Mouse (Mus musculus) embryonic facial prominence, embryonic 14.5 days (tissue): ENCODE results near the gene BC034090. TPM values are rescaled to one million over a fixed set of nuclear protein-coding genes. Genes with fewer than 3 reads are reported as not detected.

ENCODE experiments used
- ATAC-seq: fragments of 200-750 bp; cut with Nextera tagmentation; 2 replicates; pipeline ENCODE4 v1.8.0; 2017; ENCODE audit warnings: low read depth, moderate number of reproducible peaks, moderate TSS enrichment
- DNase-seq: peaks from one replicate; pipeline ENCODE4 v3.0.0-alpha.2; 2015; ENCODE audit warnings: low spot score
- H3K27ac ChIP-seq: fragments of 300-500 bp; sonication (generic); replicated peaks from 2 replicates; pipeline ENCODE4 v1.5.1; 2014; ENCODE audit warnings: low read depth, mild to moderate bottlenecking, low read length, moderate library complexity
- H3K27me3 ChIP-seq: fragments of 300-500 bp; sonication (generic); replicated peaks from 2 replicates; pipeline ENCODE4 v1.6.1; 2014; ENCODE audit warnings: low read length; ENCODE audit not compliant: control insufficient read depth, insufficient read depth
- H3K36me3 ChIP-seq: fragments of 300-500 bp; sonication (generic); 2 replicates; pipeline ENCODE4 v1.6.1; 2014; ENCODE audit warnings: low read length, mixed read lengths; ENCODE audit not compliant: control insufficient read depth, insufficient read depth
- H3K4me1 ChIP-seq: fragments of 300-500 bp; sonication (generic); 2 replicates; pipeline ENCODE4 v1.6.1; 2014; ENCODE audit warnings: antibody characterized with exemption, low read length; ENCODE audit not compliant: control insufficient read depth, insufficient read depth
- H3K4me2 ChIP-seq: fragments of 300-500 bp; sonication (generic); 2 replicates; pipeline ENCODE4 v1.6.1; 2014; ENCODE audit warnings: low read depth, mild to moderate bottlenecking, low read length, moderate library complexity, mixed read lengths
- H3K4me3 ChIP-seq: fragments of 300-500 bp; sonication (generic); 2 replicates; pipeline ENCODE4 v1.5.1; 2014; ENCODE audit warnings: low read depth, mild to moderate bottlenecking, low read length
- H3K9ac ChIP-seq: fragments of 300-500 bp; sonication (generic); 2 replicates; pipeline ENCODE4 v1.6.1; 2014; ENCODE audit warnings: low read depth, mild to moderate bottlenecking, low read length, moderate library complexity, mixed read lengths
- H3K9me3 ChIP-seq: fragments of 300-500 bp; sonication (generic); 2 replicates; pipeline ENCODE4 v1.6.1; 2016; ENCODE audit warnings: low read length; ENCODE audit not compliant: control insufficient read depth
- WGBS: fragments of 180-500 bp; shearing (Covaris S2); extraction: QIAGEN DNeasy Blood & Tissue Kit; methylation state at CpG from one replicate; pipeline ENCODE4 v1.1.7; 2014; 5-methylcytosine and 5-hydroxymethylcytosine counted together
- polyA plus RNA-seq: library from polyadenylated mRNA; unstranded; fragments of >200 nt; fragmentation: Nextera tagmentation; extraction: Ambion mirVana; gene quantifications from 2 replicates; pipeline ENCODE4 v1.2.1, GENCODE M21; 2014

BC034090 gene
- polyA plus RNA-seq, 1 experiment from 2014 or later = 4.6 TPM

DNA sequence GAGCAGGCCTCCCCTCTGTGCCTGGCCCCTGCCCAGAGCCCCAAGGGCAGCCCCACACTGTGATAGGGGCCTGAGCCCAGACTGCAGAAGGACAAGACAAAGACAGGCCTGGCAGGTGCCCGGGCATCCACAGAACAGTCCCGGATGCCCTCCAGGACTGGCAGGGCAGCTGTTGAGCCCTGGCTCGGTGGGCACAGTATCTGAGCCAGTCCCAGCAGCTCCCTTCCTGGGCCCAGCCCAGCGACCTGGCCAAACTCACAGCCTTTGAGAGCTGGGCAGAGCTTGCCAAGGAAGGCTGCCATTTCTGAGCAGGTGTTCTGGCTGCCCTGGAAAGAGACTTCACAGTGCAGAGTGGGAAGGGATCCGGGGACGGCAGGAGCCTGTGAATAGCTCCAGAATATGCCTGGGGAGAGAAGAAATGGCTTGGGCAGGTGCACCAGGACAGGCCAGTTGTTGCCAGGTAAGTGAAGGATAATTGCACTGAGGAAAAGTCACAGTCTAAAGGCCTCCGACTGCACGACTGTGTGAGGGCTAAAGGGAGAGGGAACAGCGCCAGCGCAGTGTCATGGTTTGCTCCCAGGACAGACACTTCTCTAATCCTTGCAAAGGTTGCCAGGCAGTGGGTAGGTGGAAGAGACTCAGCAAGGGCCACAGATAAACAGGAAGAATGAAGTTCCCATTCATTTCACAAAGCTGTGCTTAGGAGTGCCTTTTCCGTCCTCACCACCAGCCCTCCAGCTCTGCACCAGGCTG, 34.1 kb downstream of the BC034090 start:
- 74% methylated on average over 11 of the region's 11 CpGs for WGBS
- H3K4me1 ChIP-seq = peaks cover 36% of the 10 kb centered on the region
- H3K27ac ChIP-seq = no peak overlapping the region
- no peak overlapping the region for H3K9ac ChIP-seq
- H3K4me2 ChIP-seq = no peak overlapping the region
- ATAC-seq = no peak
- no peaks in the 10 kb centered on the region for H3K27me3 ChIP-seq
- no peaks in the 10 kb centered on the region for H3K9me3 ChIP-seq
- peaks cover 5% of the 10 kb centered on the region; the same call in 1 of the 2 replicates for H3K36me3 ChIP-seq
- no peak overlapping the region for H3K4me3 ChIP-seq
- no peak for DNase-seq

DNA sequence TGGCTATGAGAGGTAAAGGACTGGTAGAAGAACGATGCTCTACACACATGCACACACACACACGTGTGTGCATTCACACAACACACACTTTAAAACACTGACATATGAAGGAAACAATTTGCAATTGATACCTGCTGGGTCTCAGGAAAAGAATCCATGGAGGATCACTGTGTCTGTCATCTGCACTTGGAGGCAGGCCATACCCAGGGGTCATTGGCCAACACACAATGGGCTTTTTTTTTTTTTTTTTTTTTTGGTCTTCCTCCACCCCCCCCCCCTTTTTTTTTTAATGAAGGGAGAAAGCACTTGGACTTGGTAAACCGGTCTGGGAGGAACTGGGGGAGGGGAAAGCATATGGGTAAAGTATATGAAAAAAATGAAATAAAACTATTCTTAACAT, 36.4 kb downstream of the BC034090 start:
- no peak for ATAC-seq
- H3K4me3 ChIP-seq = no peak overlapping the region
- peaks cover 5% of the 10 kb centered on the region; the same call in 1 of the 2 replicates for H3K36me3 ChIP-seq
- no peak overlapping the region for H3K9ac ChIP-seq
- H3K9me3 ChIP-seq = no peaks in the 10 kb centered on the region
- no peak overlapping the region for H3K4me2 ChIP-seq
- DNase-seq = no peak
- WGBS = 68% methylated on average over 3 of the region's 3 CpGs
- H3K4me1 ChIP-seq = peaks cover 29% of the 10 kb centered on the region
- no peaks in the 10 kb centered on the region for H3K27me3 ChIP-seq
- no peak overlapping the region for H3K27ac ChIP-seq

DNA sequence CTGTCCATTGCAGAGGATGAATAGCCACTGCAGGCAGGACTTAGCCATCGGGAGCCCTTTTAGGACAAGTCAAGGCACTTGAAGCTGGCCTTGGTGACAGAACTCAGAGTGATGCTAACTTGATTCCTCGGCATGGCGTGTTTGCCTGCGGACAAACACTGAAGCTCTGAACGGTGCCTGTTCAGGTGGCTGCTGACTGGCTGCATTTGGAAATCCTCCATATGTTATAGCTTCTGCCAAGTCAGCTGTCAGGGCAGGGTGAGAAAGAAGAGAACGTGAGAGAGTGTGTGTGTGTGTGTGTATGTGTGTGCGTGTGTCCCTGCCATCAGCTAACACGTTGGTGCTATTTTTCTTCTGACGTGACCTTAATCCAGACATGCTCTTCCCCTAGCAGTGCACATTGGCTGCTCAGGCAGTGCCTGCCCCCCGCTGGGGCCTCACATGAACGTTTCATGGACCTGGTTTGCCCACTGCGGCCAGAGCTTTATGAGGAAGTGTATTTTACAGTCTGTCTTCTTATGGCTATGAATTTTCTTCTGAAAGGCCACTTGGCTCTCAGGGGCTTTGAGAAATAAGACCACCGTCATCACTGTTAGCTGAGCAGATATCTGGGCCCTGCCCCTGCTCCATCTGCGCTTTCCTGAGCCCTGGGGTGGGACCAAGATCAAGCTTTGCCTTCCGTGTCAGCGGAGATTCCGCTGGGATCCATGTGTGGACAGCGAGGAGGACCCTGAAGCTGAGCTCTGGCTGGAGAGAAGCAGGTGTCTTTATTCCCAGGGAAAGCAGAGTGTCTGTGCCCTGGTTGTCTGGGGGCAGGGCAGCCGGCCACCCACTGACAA, 38.2 kb downstream of the BC034090 start:
- Histone ChIP-seq H3K4me3 (no peak overlapping the region), H3K9me3 (no peaks in the 10 kb centered on the region), H3K4me1 (peaks cover 18% of the 10 kb centered on the region; the same call in 1 of the 2 replicates), H3K9ac (no peak overlapping the region), H3K27ac (no peak overlapping the region), H3K4me2 (no peak overlapping the region), H3K36me3 (peaks cover 12% of the 10 kb centered on the region), H3K27me3 (no peaks in the 10 kb centered on the region)
- ATAC-seq (0 out of 2 replicates have a peak, but pooled peaks have one; percentile 11), DNase-seq (no peak)
- 66% methylated on average over 19 of the region's 19 CpGs for WGBS

DNA sequence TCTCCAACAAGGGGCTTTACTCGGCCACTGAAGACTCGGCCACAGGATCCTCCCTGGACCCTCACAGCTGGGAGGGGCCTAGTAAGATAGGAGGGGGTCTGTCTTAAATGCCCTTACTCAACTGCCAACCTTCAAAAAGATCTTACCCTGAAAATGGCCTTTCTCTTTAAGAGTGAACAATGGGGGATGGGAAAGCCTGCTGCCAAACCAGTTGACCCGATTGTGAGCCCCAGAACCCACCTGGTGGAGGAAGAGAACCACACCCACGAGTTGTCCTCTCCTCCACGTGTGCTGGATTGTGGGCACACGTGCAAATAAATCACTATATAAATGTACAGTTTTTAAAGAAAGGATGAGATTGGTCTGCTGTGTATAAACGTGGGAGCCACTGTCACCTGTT, 38.9 kb downstream of the BC034090 start:
- ATAC-seq (no peak), DNase-seq (no peak)
- Histone ChIP-seq H3K4me1 (peaks cover 14% of the 10 kb centered on the region; the same call in 1 of the 2 replicates), H3K9ac (no peak overlapping the region), H3K27ac (no peak overlapping the region), H3K27me3 (no peaks in the 10 kb centered on the region), H3K36me3 (peaks cover 20% of the 10 kb centered on the region), H3K4me2 (no peak overlapping the region), H3K4me3 (no peak overlapping the region), H3K9me3 (no peaks in the 10 kb centered on the region)
- 47% methylated on average over 7 of the region's 7 CpGs for WGBS

DNA sequence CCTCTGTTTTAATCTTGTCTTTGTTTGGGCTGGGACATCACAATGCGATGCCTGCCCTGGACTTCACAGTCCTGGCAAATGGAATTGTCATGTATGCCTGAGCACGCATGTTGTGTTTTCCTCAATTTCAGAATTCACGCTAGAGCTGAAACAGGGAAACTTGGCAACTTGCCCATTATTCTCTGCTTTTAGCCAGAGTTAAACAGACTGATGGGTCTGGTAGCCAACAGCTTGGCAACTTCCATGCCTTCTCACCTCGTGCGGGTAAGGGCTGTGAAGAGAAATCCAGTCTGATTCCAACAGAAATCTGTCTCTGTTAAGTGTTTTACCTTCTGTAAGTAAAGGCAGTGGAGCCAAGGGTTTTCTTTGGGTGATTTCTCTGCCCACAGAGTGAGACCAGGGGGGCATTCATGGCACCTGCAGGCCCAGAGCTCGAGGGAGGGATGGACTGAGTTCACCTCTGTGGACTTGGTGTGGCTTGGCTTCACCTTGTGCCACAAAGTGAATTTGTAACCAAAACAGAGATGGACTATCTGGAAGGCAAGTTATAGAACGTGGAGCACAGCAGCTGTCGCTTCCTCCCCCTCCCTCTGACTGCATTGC, 39.6 kb downstream of the BC034090 start:
- peaks cover 21% of the 10 kb centered on the region for H3K36me3 ChIP-seq
- no peaks in the 10 kb centered on the region for H3K9me3 ChIP-seq
- no peak overlapping the region for H3K27ac ChIP-seq
- ATAC-seq (no peak), DNase-seq (peak; percentile 72)
- H3K4me3 ChIP-seq = no peak overlapping the region
- no peak overlapping the region for H3K9ac ChIP-seq
- peaks cover 14% of the 10 kb centered on the region; the same call in 1 of the 2 replicates for H3K4me1 ChIP-seq
- H3K27me3 ChIP-seq = no peaks in the 10 kb centered on the region
- H3K4me2 ChIP-seq = no peak overlapping the region
- WGBS = 59% methylated on average over 8 of the region's 8 CpGs

DNA sequence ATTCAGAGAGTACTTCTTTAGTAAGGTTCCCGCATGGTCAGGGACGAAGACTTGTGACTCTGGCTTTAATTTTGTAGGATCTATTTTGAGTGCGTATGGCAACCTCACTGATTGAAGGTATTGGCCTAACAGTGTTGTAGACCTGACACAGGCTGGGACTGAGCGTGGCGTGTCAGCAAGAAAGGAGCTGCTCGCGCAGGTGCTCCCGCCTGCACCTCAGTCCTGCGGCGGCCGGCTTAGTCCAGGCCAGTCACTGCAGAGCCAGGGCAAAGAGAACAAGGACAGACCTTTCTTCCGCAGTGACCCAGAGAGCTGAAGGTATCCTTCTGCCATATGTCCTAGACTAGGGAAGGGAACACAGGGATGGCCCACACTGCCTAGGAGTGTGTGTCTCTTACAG, 40.3 kb downstream of the BC034090 start:
- peaks cover 23% of the 10 kb centered on the region for H3K36me3 ChIP-seq
- ATAC-seq (no peak), DNase-seq (no peak)
- peak overlapping the region; percentile 35; the same call in 1 of the 2 replicates for H3K27ac ChIP-seq
- H3K4me2 ChIP-seq = no peak overlapping the region
- no peak overlapping the region for H3K4me3 ChIP-seq
- no peak overlapping the region for H3K9ac ChIP-seq
- H3K4me1 ChIP-seq = peaks cover 14% of the 10 kb centered on the region; the same call in 1 of the 2 replicates
- H3K27me3 ChIP-seq = no peaks in the 10 kb centered on the region
- WGBS = 89% methylated on average over 12 of the region's 12 CpGs
- H3K9me3 ChIP-seq = no peaks in the 10 kb centered on the region

DNA sequence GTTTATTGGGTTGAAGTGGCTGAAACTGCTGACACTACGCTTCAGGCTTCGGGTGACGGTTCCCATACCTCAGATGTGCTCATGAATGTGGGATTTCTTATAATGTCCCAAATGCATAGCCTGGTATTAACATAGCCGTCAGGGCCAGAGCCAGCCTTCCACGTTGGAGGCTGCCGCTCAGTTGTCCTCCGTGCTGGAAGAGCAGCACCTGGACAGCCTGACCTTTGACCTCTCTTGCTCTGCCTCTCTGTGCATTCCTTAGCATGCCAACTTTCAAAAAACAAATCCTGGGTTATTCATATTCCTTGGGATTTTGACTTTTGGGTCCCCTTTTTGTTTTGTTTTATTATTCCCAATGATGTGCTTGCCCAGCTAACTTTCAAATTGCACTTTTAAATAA, 41.1 kb downstream of the BC034090 start:
- Histone ChIP-seq H3K4me1 (peaks cover 14% of the 10 kb centered on the region; the same call in 1 of the 2 replicates), H3K9me3 (no peaks in the 10 kb centered on the region), H3K4me3 (no peak overlapping the region), H3K9ac (no peak overlapping the region), H3K27me3 (no peaks in the 10 kb centered on the region), H3K36me3 (peaks cover 26% of the 10 kb centered on the region), H3K27ac (0 out of 2 replicates have a peak overlapping the region, but pooled peaks have one; percentile 39), H3K4me2 (no peak overlapping the region)
- DNase-seq (no peak), ATAC-seq (no peak)
- WGBS = 65% methylated on average over 7 of the region's 7 CpGs

DNA sequence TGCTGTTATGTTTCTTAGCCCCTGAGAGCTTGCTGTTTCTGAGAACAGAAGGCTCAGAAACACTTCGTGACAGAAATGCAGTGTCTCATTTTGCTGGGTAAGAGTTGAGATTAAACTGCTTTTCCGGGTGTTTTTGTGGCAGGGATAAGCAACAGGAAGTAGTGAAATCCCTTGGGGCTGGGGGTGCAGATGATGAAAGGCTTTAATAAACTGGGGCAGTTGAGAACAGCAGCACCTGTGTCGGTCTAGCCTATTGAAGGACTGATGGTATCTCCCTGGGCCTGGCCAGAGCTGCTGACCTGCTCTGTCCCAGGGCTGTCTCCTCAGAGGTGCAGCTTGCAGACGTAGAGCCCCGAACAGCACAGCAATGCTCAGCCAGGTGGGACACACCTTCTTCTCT, 41.8 kb downstream of the BC034090 start:
- no peak overlapping the region for H3K4me2 ChIP-seq
- H3K9me3 ChIP-seq = no peaks in the 10 kb centered on the region
- H3K27ac ChIP-seq = no peak overlapping the region
- no peak overlapping the region for H3K9ac ChIP-seq
- ATAC-seq (no peak), DNase-seq (no peak)
- 63% methylated on average over 5 of the region's 5 CpGs for WGBS
- H3K36me3 ChIP-seq = peaks cover 26% of the 10 kb centered on the region
- H3K27me3 ChIP-seq = no peaks in the 10 kb centered on the region
- no peak overlapping the region for H3K4me3 ChIP-seq
- peaks cover 14% of the 10 kb centered on the region; the same call in 1 of the 2 replicates for H3K4me1 ChIP-seq
